8 mouse cellular contexts compared by ENCODE assay signal in the genomic region with DNA sequence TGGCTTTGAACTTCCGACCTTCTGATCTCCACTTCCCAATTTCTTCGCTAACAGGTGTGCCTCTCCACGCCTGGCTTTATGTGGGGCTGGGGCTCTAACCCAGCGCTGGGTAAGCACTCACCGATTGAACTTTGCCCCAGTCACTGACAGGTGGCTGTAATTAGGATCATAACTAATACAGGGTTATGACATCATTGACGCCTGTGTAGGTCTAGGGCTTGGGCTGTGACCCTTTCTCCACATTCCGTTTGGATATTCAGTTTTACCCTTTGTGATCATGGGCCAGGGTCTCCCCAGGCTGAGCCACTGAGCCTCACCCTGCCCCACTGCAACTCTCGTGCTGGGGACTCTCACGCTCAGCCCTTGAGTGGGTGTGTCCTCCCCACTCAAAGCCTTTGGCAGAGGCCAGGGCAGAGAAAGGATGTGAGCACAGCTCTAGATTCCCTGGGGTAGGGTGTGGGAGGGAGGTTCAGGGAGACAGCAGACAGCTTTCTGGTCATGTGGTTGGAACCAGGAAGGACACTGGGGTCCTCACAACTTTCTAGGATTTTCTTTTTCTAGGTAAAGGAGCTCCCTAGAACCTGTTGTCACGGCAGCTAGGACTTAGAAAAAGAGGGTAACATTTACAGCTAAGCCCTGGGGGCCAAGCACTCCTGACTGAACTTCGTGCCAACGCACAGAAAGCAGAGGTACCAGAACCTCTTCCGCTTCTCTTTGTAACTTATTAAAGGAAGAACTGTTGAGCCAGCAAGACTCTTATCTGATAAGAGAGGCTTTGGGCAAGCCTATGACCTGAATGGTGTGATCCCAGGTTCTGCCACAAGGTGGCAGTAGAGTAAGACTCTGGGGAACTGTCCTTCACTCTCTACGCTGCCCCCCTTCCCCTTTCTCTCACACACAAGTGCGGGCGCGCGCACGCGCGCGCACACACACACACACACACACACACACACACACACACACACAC. TPM values are rescaled to one million over a fixed set of nuclear protein-coding genes. Genes with fewer than 3 reads are reported as not detected.
DNase-seq lines count a peak whose midpoint lies in the region; ATAC-seq lines count a peak whose summit lies in the region.

No protein-coding gene starts in this region.

- whole genome bisulfite sequencing in hindbrain, embryonic 14.5 days: 39% methylated on average over 22 of the region's 22 CpGs

- no peak overlapping the region for H3K27ac ChIP-seq in hindbrain, embryonic 14.5 days

- no peaks in the 10 kb centered on the region for H3K36me3 ChIP-seq in hindbrain, embryonic 14.5 days (replicated peaks; ENCODE audit: control insufficient read depth, insufficient read depth)

- H3K4me3 ChIP-seq in hindbrain, embryonic 14.5 days (replicated peaks; ENCODE audit: low read length): no peak overlapping the region

- no peaks in the 10 kb centered on the region for H3K27me3 ChIP-seq in hindbrain, embryonic 14.5 days (ENCODE audit: control insufficient read depth, insufficient read depth, low read length)

- ATAC-seq in hindbrain, embryonic 14.5 days (ENCODE audit: low FRiP score): peak; percentile 27

- no peaks in the 10 kb centered on the region for H3K4me1 ChIP-seq in hindbrain, embryonic 14.5 days (replicated peaks; ENCODE audit: control insufficient read depth, insufficient read depth, low read length)

- peak; percentile 91 for DNase-seq in NIH3T3 (ENCODE audit: low read depth)
- DNase-seq in cerebellum, postnatal 10 days: peak; percentile 91 to 95
- peak; percentile 57 to 77 for DNase-seq in frontal cortex, postnatal 14 days (ENCODE audit: low spot score in 2 of 2)
- peak; percentile 87 for DNase-seq in hindbrain, embryonic 14.5 days (ENCODE audit: low spot score)
- peak; percentile 79 to 97 for DNase-seq in layer of hippocampus, postnatal 25 days (ENCODE audit: extremely low spot score in 1 of 2, low spot score in 1 of 2)
- DNase-seq in lung, postnatal 36 days: peak; percentile 94
- peak; percentile 92 for DNase-seq in retina, postnatal 1 day
- peak; percentile 61 to 75 for DNase-seq in urinary bladder, adult 18-20 months (ENCODE audit: low spot score in 2 of 2)

- no peak overlapping the region for H3K9ac ChIP-seq in hindbrain, embryonic 14.5 days

- H3K9me3 ChIP-seq in hindbrain, embryonic 14.5 days (ENCODE audit: control insufficient read depth, low read length): no peaks in the 10 kb centered on the region

- H3K4me2 ChIP-seq in hindbrain, embryonic 14.5 days (replicated peaks): no peak overlapping the region

RNA-seq across cellular contexts. Expression of a gene that starts 34.3 kb away (rescaled TPM):
- polyA plus RNA-seq in hindbrain, embryonic 14.5 days (2014; fragmentation: Nextera tagmentation; extraction: Ambion mirVana): 19.9 and 21.2 TPM in 2 replicates
- total RNA-seq in layer of hippocampus, postnatal 25 days (2021): 1 to 10 TPM; 1.8 to 2.2 TPM
